Mouse (Mus musculus) cortical plate, adult 2 months (tissue): ENCODE data around the gene Qdpr.

Source experiments
- CTCF ChIP-seq: fragments of 200-500 bp; IDR thresholded peaks from 2 replicates; pipeline ENCODE4 v1.5.1; 2011; ENCODE audit warnings: mild to moderate bottlenecking, control low read depth, low read length; ENCODE audit not compliant: insufficient read depth; ENCODE audit errors: extremely low read depth
- POLR2A ChIP-seq: fragments of 200-500 bp; IDR thresholded peaks from 2 replicates; pipeline ENCODE4 v1.6.1; 2011; ENCODE audit warnings: mild to moderate bottlenecking, low read length, control low read depth; ENCODE audit not compliant: insufficient read depth; ENCODE audit errors: extremely low read depth

DNA sequence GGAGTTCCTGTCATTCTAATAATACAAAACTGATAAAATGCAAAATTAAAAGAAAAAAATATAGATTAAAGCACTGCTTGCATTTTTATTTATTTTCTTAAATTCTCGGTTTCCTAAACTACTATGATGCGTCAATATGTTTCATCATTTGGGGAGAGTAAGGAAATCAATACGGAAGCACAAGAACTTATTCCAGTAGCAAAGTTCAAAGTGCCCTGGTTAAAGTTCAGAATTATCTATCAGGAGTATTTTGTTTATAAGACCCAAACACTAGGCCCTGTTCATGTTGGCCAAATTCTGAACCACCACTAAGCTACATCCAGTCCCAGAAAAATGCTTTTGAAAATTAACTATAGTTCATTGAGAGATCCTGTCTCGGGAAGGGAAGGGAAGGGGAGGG is 24.7 kb upstream of the Qdpr start:
- TF ChIP-seq CTCF (no peak), POLR2A (no peak)
